Mouse (Mus musculus) forebrain, embryonic 10.5 days (tissue): ENCODE data around the gene Fbxw16. TPM values are rescaled to one million over a fixed set of nuclear protein-coding genes. Genes with fewer than 3 reads are reported as not detected.
"Not testable (repeated sequence)": the region's sequence is repeated elsewhere in the genome, so short reads cannot be mapped to it uniquely, and the experiment has no call there.

Source experiments
- DNase-seq: peaks from one replicate; pipeline ENCODE4 v3.0.0-alpha.2; 2017; ENCODE audit warnings: low spot score; ENCODE audit errors: extremely low spot score
- H3K27ac ChIP-seq: fragments of 300-500 bp; sonication (generic); 2 replicates; pipeline ENCODE4 v1.5.1; 2016; ENCODE audit warnings: mild to moderate bottlenecking
- H3K27me3 ChIP-seq: fragments of 300-500 bp; sonication (generic); 2 replicates; pipeline ENCODE4 v1.6.1; 2016; ENCODE audit warnings: mild to moderate bottlenecking; ENCODE audit not compliant: poor library complexity, severe bottlenecking
- H3K36me3 ChIP-seq: fragments of 300-500 bp; sonication (generic); replicated peaks from 2 replicates; pipeline ENCODE4 v1.6.1; 2016; ENCODE audit warnings: mild to moderate bottlenecking, moderate library complexity
- H3K4me1 ChIP-seq: fragments of 300-500 bp; sonication (generic); 2 replicates; pipeline ENCODE4 v1.6.1; 2016
- H3K4me3 ChIP-seq: fragments of 300-500 bp; sonication (generic); 2 replicates; pipeline ENCODE4 v1.5.1; 2016; ENCODE audit warnings: mild to moderate bottlenecking, moderate library complexity
- H3K9me3 ChIP-seq: fragments of 300-500 bp; sonication (generic); 2 replicates; pipeline ENCODE4 v1.6.1; 2016; ENCODE audit warnings: mild to moderate bottlenecking, moderate library complexity
- WGBS: fragments of 180-500 bp; shearing (Covaris S2); methylation state at CpG from one replicate; pipeline ENCODE4 v1.1.7; 2016; 5-methylcytosine and 5-hydroxymethylcytosine counted together
- polyA plus RNA-seq: library from polyadenylated mRNA; unstranded; fragments of >200 nt; fragmentation: Nextera tagmentation; extraction: Ambion mirVana; gene quantifications from 2 replicates; pipeline ENCODE4 v1.2.1, GENCODE M21; 2016

Gene Fbxw16
- polyA plus RNA-seq, result not detected in 2 replicates

DNA sequence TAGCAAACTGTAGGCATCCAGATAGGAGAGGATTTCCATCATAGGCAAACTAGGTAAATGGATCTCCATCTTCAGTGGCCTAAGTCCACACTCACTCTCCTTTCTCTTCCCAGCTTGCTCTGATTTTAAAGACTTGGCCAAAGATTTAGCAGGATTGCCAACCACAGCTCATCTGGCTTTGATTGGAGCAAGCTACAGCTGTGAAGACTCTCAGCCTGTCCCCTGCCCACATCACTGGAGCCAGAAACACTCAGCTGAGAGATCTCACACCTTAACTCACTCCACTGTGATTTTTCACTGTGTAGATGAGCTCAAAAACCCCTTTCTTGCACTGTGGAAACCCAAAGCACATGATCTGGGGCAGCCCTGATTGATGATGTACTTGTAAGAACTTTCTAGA, at the start of gene Fbxw16:
Gene Fbxw16 (minus strand): TSS at position 101 of the 400 bp plus-strand sequence.
- DNase-seq, result no peak
- Histone ChIP-seq H3K4me3 (no peak within 1 kb of the TSS), H3K36me3 (no peaks in the 10 kb centered on the region)

DNA sequence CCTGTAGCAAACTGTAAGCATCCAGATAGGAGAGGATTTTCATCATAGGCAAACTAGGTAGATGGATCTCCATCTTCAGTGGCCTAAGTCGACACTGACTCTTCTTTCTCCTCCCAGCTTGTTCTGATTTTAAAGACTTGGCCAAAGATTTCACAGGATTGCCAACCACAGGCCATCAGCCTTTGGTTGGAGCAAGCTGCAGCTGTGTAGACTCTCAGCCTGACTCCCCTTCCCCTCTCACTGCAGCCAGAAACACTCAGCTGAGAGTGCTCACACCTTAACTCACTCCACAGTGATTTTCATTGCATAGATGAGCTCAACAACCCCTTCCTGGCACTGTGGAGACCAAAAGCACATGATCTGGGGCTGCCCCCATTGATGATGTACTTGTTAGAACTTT, 46.8 kb upstream of the Fbxw16 start, which contains the start of gene Fbxw19:
Gene Fbxw19 (minus strand): TSS at position 101 of the 400 bp plus-strand sequence.
- not testable (repeated sequence) for H3K36me3 ChIP-seq, H3K27ac ChIP-seq, H3K4me1 ChIP-seq, H3K4me3 ChIP-seq, H3K9me3 ChIP-seq, DNase-seq, H3K27me3 ChIP-seq
- 83% methylated on average over 1 of the region's 1 CpGs for WGBS

More for the DNA sequence above, at the start of gene Fbxw16:
- Histone ChIP-seq H3K4me1 (no peaks in the 10 kb centered on the region), H3K27me3 (no peaks in the 10 kb centered on the region), H3K27ac (no peak within 1 kb of the TSS), H3K9me3 (peaks cover 3% of the 10 kb centered on the region; the same call in 1 of the 2 replicates)

DNA sequence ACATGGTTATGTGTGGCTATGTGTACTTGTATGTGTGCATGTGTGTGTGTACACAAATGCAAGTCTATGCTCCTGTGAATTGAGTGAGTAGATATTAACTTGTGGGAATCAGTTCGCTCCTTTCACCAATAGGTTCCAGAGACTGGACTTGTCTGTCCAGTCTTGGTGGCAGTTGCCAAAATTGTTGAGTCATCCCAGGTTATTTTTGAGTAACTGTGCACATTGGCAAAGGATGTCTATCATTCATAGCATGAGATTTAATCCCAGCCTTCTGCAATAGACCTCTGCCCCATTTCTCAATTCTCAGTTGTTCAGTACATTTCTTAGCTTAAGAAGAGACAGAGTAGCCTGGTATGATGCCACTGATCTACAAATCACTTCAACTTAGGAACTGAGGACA, 16.0 kb downstream of the Fbxw16 start:
- Histone ChIP-seq H3K36me3 (no peaks in the 10 kb centered on the region), H3K27ac (no peak overlapping the region), H3K27me3 (no peaks in the 10 kb centered on the region), H3K4me1 (no peaks in the 10 kb centered on the region), H3K4me3 (no peak overlapping the region), H3K9me3 (no peaks in the 10 kb centered on the region)
- DNase-seq, result no peak
- 91% methylated on average over 1 of the region's 1 CpGs for WGBS

DNA sequence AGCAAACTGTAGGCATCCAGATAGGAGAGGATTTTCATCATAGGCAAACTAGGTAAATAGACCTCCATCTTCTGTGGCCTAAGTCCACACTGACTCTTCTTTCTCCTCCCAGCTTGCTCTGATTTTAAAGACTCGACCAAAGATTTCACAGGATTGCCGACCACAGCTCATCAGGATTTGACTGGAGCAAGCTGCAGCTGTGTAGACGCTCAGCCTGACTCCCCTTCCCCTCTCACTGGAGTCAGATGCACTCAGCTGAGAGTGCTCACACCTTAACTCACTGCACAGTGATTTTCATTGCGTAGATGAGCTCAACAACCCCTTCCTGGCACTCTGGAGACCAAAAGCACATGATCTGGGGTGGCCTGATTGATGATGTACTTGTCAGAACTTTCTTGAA, 44.7 kb downstream of the Fbxw16 start, which contains the start of gene Fbxw22:
Gene Fbxw22 (minus strand): TSS at position 101 of the 400 bp plus-strand sequence.
- not testable (repeated sequence) for H3K36me3 ChIP-seq, H3K4me3 ChIP-seq, H3K27ac ChIP-seq, H3K4me1 ChIP-seq, H3K27me3 ChIP-seq, H3K9me3 ChIP-seq, DNase-seq
- WGBS, result 86% methylated on average over 4 of the region's 4 CpGs

Other genes with a start within 250 kb of the Fbxw16 start
- gene Fbxw20, start 214.4 kb downstream of the Fbxw16 start, polyA plus RNA-seq, result not detected in 2 replicates
- gene Fbxw14, start 161.5 kb downstream of the Fbxw16 start, polyA plus RNA-seq, result not detected in 2 replicates
- gene Fbxw28, start 109.5 kb downstream of the Fbxw16 start, polyA plus RNA-seq, result not detected in 2 replicates
- not detected in 2 replicates for gene Fbxw22, start 44.8 kb downstream of the Fbxw16 start, polyA plus RNA-seq
- gene Fbxw19, start 46.7 kb upstream of the Fbxw16 start, polyA plus RNA-seq, result not detected in 2 replicates
- gene Fbxw15, start 119.1 kb upstream of the Fbxw16 start, polyA plus RNA-seq, result not detected in 2 replicates
- not detected in 2 replicates for gene Fbxw24, start 176.9 kb upstream of the Fbxw16 start, polyA plus RNA-seq
- gene Fbxw25, start 215.5 kb upstream of the Fbxw16 start, polyA plus RNA-seq, result not detected in 2 replicates